Mouse (Mus musculus) kidney, adult 11 months (tissue): Measurements from ENCODE around the gene Cd40.

ENCODE experiments used
- DNase-seq: peaks from one replicate; pipeline ENCODE4 v3.0.0; 2022

Gene Cd40

GRCm38 (mm10) chr2:165106585-165106984 lies 51.2 kb downstream of the Cd40 start:
- DNase-seq: no peak

GRCm38 (mm10) chr2:165112149-165112548 lies 56.7 kb downstream of the Cd40 start:
- DNase-seq: peak; percentile 47

- no peak for DNase-seq
These were observed 58.3 kb downstream of the Cd40 start for GRCm38 (mm10) chr2:165113733-165114132.

- no peak for DNase-seq
These were observed 65.3 kb downstream of the Cd40 start for GRCm38 (mm10) chr2:165120765-165121164.

- DNase-seq: peak; percentile 22
These were observed 65.9 kb downstream of the Cd40 start for GRCm38 (mm10) chr2:165121206-165121840.
